Mouse (Mus musculus): ENCODE results near the gene Zfp933.
"Not testable (repeated sequence)": the region's sequence is repeated elsewhere in the genome, so short reads cannot be mapped to it uniquely, and the experiment has no call there.

Zfp933 gene

GRCm38 (mm10) chr4:147862051-147862450 lies 13.9 kb upstream of the Zfp933 start:
- DNase-seq (ENCODE audit: low spot score), result no peak

GRCm38 (mm10) chr4:147850776-147851175 lies 2.6 kb upstream of the Zfp933 start:
- DNase-seq (ENCODE audit: low spot score), result no peak

DNA sequence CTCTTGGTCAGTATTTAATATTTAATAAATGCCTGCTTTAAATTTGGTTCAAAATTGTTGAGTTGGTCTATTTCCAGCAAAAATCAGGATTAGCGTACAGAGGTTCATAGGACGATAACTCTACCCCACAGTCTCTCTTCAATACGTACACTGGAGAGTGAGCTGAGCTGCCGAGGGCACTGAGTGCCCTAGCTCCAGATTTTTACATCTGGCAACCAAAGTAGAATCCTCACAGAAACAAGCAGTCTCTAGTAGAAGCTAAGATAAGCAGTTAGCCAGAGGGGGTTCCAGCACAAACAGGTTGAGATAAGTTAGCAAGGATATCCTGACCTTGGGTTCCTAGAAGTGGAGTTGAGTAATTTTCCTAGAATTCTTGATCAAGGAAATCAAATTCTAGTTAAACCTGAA lies 422 bp upstream of the Zfp933 start:
- DNase-seq (ENCODE audit: low spot score), result no peak

GRCm38 (mm10) chr4:147842871-147843270 lies 5.3 kb downstream of the Zfp933 start:
- no peak for DNase-seq (ENCODE audit: low spot score)

GRCm38 (mm10) chr4:147839282-147839681 lies 8.9 kb downstream of the Zfp933 start:
- not testable (repeated sequence) for DNase-seq (ENCODE audit: low spot score)

DNA sequence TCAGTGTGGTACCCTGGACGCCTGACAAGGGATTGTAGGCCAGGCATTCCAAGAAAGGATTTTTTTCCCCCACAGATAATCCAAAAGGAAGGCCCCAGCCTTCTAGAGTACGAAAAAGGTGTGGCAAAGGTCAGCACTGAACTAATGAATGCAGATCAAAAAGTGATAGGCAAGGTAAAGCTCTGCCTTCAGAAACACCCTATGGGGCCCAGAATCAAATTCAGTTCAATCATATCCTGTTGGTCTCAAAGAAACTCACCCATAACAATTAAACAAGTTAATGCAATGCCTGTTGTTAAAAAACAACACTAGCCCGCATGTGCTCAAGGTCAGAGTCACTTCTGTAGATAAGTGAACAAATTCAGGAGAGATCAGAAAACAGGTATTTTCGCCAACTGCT lies 23.8 kb downstream of the Zfp933 start:
- no peak for DNase-seq (ENCODE audit: low spot score)

DNA sequence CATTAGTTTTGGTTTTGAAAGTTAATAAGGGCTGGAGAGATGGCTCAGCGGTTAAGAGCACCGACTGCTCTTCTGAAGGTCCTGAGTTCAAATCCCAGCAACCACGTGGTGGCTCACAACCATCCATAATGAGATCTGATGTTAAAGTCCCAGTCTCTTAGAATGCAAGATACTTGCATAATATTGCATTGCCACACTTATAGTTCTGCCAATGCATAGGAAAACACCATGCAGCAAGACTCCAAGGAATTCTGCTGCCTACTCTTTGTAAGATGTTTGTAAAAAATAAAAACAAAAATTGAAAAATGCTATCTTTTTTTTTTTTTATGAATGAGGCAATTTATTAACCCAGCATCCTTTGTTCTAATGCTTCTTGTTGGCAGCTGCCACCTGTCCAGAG lies 26.8 kb downstream of the Zfp933 start:
- not testable (repeated sequence) for DNase-seq (ENCODE audit: low spot score)

- DNase-seq (ENCODE audit: low spot score), result not testable (repeated sequence)
Observed at GRCm38 (mm10) chr4:147819659-147820058, 28.5 kb downstream of the Zfp933 start.

DNA sequence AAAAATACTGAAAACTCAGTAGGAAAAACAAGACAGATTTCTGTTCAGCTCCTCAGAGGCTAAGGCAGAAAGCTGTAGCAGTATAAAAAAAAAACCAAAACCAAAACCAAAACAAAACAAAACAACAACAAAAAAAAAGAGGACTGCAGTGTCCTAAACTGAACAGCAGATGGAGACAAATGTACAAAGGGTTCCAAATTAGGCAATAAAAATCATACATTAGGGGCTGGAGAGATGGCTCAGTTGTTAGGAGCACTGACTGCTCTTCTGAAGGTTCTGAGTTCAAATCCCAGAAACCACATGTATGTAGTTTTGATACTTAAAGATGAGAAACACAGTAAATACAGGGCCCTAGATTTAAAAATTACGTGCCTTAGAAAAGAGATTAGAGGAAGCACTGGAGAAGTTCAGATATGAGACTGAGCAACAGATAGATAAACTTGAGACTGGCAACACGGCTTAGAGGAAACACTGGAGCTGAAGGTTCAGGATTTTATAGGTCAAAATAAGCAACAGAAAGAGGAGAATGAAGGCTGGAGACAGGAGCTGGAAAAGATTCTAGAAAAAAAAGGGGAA lies 33.5 kb downstream of the Zfp933 start:
- no peak for DNase-seq (ENCODE audit: low spot score)

- DNase-seq (ENCODE audit: low spot score), result no peak
Observed at GRCm38 (mm10) chr4:147813249-147813765, 34.9 kb downstream of the Zfp933 start.

DNA sequence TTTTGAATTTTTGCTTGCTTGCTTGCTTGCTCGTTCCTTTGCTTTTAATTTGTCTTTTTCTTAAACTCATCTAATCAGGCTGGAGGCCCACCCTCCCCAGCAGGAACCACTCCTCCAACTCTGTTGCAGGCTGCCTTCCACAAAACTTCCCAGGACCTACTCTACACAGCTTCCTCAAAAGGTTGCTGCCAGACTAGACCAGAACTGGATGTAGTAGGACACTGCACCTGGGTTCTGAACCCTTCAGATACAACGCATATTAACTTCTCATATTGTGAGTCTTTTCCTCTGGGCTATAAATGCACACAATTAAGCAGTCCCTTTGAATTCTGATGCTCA lies 38.2 kb downstream of the Zfp933 start:
- not testable (repeated sequence) for DNase-seq (ENCODE audit: low spot score)

- peak; percentile 83 for DNase-seq (ENCODE audit: low spot score)
Observed at GRCm38 (mm10) chr4:147809292-147809965, 38.7 kb downstream of the Zfp933 start, which contains the start of gene Zfp984. Zfp984 (minus strand) TSS chr4:147809788.

- DNase-seq (ENCODE audit: low spot score), result not testable (repeated sequence)
Observed at GRCm38 (mm10) chr4:147808483-147808882, 39.7 kb downstream of the Zfp933 start.

- DNase-seq (ENCODE audit: low spot score), result not testable (repeated sequence)
Observed at GRCm38 (mm10) chr4:147795308-147795707, 52.9 kb downstream of the Zfp933 start.

GRCm38 (mm10) chr4:147794026-147794665 lies 54.0 kb downstream of the Zfp933 start:
- not testable (repeated sequence) for DNase-seq (ENCODE audit: low spot score)

- DNase-seq (ENCODE audit: low spot score), result not testable (repeated sequence)
Observed at GRCm38 (mm10) chr4:147793390-147793916, 54.7 kb downstream of the Zfp933 start.

- DNase-seq (ENCODE audit: low spot score), result not testable (repeated sequence)
Observed at GRCm38 (mm10) chr4:147791729-147792128, 56.4 kb downstream of the Zfp933 start.

Measured in embryo, embryonic 10.5 days (tissue).